Mouse (Mus musculus) kidney, embryonic 14.5 days (tissue): ENCODE measurements around the gene Rin3. TPM values are rescaled to one million over a fixed set of nuclear protein-coding genes. Genes with fewer than 3 reads are reported as not detected.

ENCODE experiments used
- ATAC-seq: fragments of 200-750 bp; cut with Nextera tagmentation; 2 replicates; pipeline ENCODE4 v1.8.0; 2017; ENCODE audit warnings: moderate number of reproducible peaks, mild to moderate bottlenecking, moderate TSS enrichment, moderate library complexity; ENCODE audit not compliant: low FRiP score, low TSS enrichment
- H3K27ac ChIP-seq: fragments of 300-500 bp; sonication (generic); 2 replicates; pipeline ENCODE4 v1.5.1; 2014; ENCODE audit warnings: low read depth, mild to moderate bottlenecking, low read length, moderate library complexity, mixed read lengths
- H3K27me3 ChIP-seq: fragments of 300-500 bp; sonication (generic); 2 replicates; pipeline ENCODE4 v1.6.1; 2014; ENCODE audit warnings: mild to moderate bottlenecking, low read length; ENCODE audit not compliant: control insufficient read depth, insufficient read depth
- H3K36me3 ChIP-seq: fragments of 300-500 bp; sonication (generic); 2 replicates; pipeline ENCODE4 v1.6.1; 2014; ENCODE audit warnings: low read length, mixed read lengths; ENCODE audit not compliant: control insufficient read depth, insufficient read depth
- H3K4me1 ChIP-seq: fragments of 300-500 bp; sonication (generic); 2 replicates; pipeline ENCODE4 v1.6.1; 2014; ENCODE audit warnings: low read length, mixed read lengths; ENCODE audit not compliant: control insufficient read depth, insufficient read depth
- H3K4me2 ChIP-seq: fragments of 300-500 bp; sonication (generic); replicated peaks from 2 replicates; pipeline ENCODE4 v1.6.1; 2014; ENCODE audit warnings: low read depth, mild to moderate bottlenecking, low read length
- H3K4me3 ChIP-seq: fragments of 300-500 bp; sonication (generic); 2 replicates; pipeline ENCODE4 v1.5.1; 2014; ENCODE audit warnings: mild to moderate bottlenecking, low read length
- H3K9ac ChIP-seq: fragments of 300-500 bp; sonication (generic); 2 replicates; pipeline ENCODE4 v1.6.1; 2014; ENCODE audit warnings: low read depth, mild to moderate bottlenecking, low read length, moderate library complexity
- H3K9me3 ChIP-seq: fragments of 300-500 bp; sonication (generic); 2 replicates; pipeline ENCODE4 v1.6.1; 2016; ENCODE audit warnings: low read length; ENCODE audit not compliant: control insufficient read depth
- WGBS: fragments of 180-500 bp; shearing (Covaris S2); extraction: QIAGEN DNeasy Blood & Tissue Kit; methylation state at CpG from one replicate; pipeline ENCODE4 v1.1.7; 2014; 5-methylcytosine and 5-hydroxymethylcytosine counted together
- polyA plus RNA-seq: library from polyadenylated mRNA; unstranded; fragments of >200 nt; fragmentation: Nextera tagmentation; extraction: Ambion mirVana; gene quantifications from 2 replicates; pipeline ENCODE4 v1.2.1, GENCODE M21; 2014

Gene Rin3
- polyA plus RNA-seq, 1 experiment from 2014 or later = 9.2 TPM

- WGBS = 84% methylated on average over 2 of the region's 2 CpGs
- no peak overlapping the region for H3K4me2 ChIP-seq
Observed at GRCm38 (mm10) chr12:102326753-102327340, 44.0 kb downstream of the Rin3 start.

GRCm38 (mm10) chr12:102327525-102327924 lies 44.7 kb downstream of the Rin3 start:
- H3K4me2 ChIP-seq = no peak overlapping the region

More at GRCm38 (mm10) chr12:102326753-102327340, 44.0 kb downstream of the Rin3 start:
- no peaks in the 10 kb centered on the region; the same call in 1 of the 2 replicates for H3K36me3 ChIP-seq
- no peaks in the 10 kb centered on the region for H3K9me3 ChIP-seq
- no peaks in the 10 kb centered on the region for H3K27me3 ChIP-seq
- 0 out of 2 replicates have a peak, but pooled peaks cover 4% of the 10 kb centered on the region for H3K4me1 ChIP-seq
- H3K4me3 ChIP-seq = no peak overlapping the region
- ATAC-seq = no peak
- no peak overlapping the region for H3K27ac ChIP-seq
- H3K9ac ChIP-seq = no peak overlapping the region

GRCm38 (mm10) chr12:102328090-102328489 lies 45.2 kb downstream of the Rin3 start:
- ATAC-seq = no peak
- Histone ChIP-seq H3K27ac (no peak overlapping the region), H3K27me3 (no peaks in the 10 kb centered on the region), H3K4me2 (no peak overlapping the region), H3K9me3 (no peaks in the 10 kb centered on the region), H3K4me1 (0 out of 2 replicates have a peak, but pooled peaks cover 4% of the 10 kb centered on the region), H3K9ac (no peak overlapping the region), H3K4me3 (no peak overlapping the region), H3K36me3 (no peaks in the 10 kb centered on the region; the same call in 1 of the 2 replicates)
- 83% methylated on average over 4 of the region's 4 CpGs for WGBS

More at GRCm38 (mm10) chr12:102327525-102327924, 44.7 kb downstream of the Rin3 start:
- Histone ChIP-seq H3K27ac (no peak overlapping the region), H3K9me3 (no peaks in the 10 kb centered on the region), H3K9ac (no peak overlapping the region), H3K36me3 (no peaks in the 10 kb centered on the region; the same call in 1 of the 2 replicates), H3K27me3 (no peaks in the 10 kb centered on the region), H3K4me1 (0 out of 2 replicates have a peak, but pooled peaks cover 4% of the 10 kb centered on the region), H3K4me3 (no peak overlapping the region)
- WGBS = 87% methylated on average over 4 of the region's 4 CpGs
- no peak for ATAC-seq

- Histone ChIP-seq H3K4me3 (no peak overlapping the region), H3K36me3 (no peaks in the 10 kb centered on the region; the same call in 1 of the 2 replicates), H3K4me2 (no peak overlapping the region), H3K9ac (no peak overlapping the region), H3K27ac (no peak overlapping the region), H3K9me3 (no peaks in the 10 kb centered on the region), H3K4me1 (no peaks in the 10 kb centered on the region), H3K27me3 (no peaks in the 10 kb centered on the region)
- 94% methylated on average over 4 of the region's 4 CpGs for WGBS
- no peak for ATAC-seq
Observed at GRCm38 (mm10) chr12:102330188-102330587, 47.3 kb downstream of the Rin3 start.

- Histone ChIP-seq H3K4me1 (no peaks in the 10 kb centered on the region), H3K9ac (no peak overlapping the region), H3K4me3 (no peak overlapping the region), H3K27ac (no peak overlapping the region), H3K27me3 (no peaks in the 10 kb centered on the region), H3K4me2 (no peak overlapping the region), H3K9me3 (no peaks in the 10 kb centered on the region), H3K36me3 (no peaks in the 10 kb centered on the region; the same call in 1 of the 2 replicates)
- no peak for ATAC-seq
Observed at GRCm38 (mm10) chr12:102330731-102331130, 47.9 kb downstream of the Rin3 start.

- H3K27ac ChIP-seq = no peak overlapping the region
- no peak overlapping the region for H3K9ac ChIP-seq
- H3K4me3 ChIP-seq = no peak overlapping the region
- H3K36me3 ChIP-seq = no peaks in the 10 kb centered on the region
- no peak for ATAC-seq
- H3K4me1 ChIP-seq = no peaks in the 10 kb centered on the region
- H3K4me2 ChIP-seq = no peak overlapping the region
- 100% methylated on average over 2 of the region's 2 CpGs for WGBS
- no peaks in the 10 kb centered on the region for H3K9me3 ChIP-seq
- H3K27me3 ChIP-seq = no peaks in the 10 kb centered on the region
Observed at GRCm38 (mm10) chr12:102333101-102333500, 50.3 kb downstream of the Rin3 start.

- H3K27ac ChIP-seq = no peak overlapping the region
- H3K4me2 ChIP-seq = no peak overlapping the region
- no peak for ATAC-seq
- WGBS = 63% methylated on average over 2 of the region's 2 CpGs
- no peak overlapping the region for H3K4me3 ChIP-seq
- H3K9ac ChIP-seq = no peak overlapping the region
- H3K27me3 ChIP-seq = no peaks in the 10 kb centered on the region
- H3K36me3 ChIP-seq = peaks cover 2% of the 10 kb centered on the region; the same call in 1 of the 2 replicates
- no peaks in the 10 kb centered on the region for H3K9me3 ChIP-seq
- no peaks in the 10 kb centered on the region for H3K4me1 ChIP-seq
Observed at GRCm38 (mm10) chr12:102339085-102339484, 56.2 kb downstream of the Rin3 start.

- WGBS = 92% methylated on average over 6 of the region's 6 CpGs
Observed at GRCm38 (mm10) chr12:102340471-102340870, 57.6 kb downstream of the Rin3 start.

GRCm38 (mm10) chr12:102342147-102342546 lies 59.3 kb downstream of the Rin3 start:
- no peak overlapping the region for H3K9ac ChIP-seq
- H3K27ac ChIP-seq = no peak overlapping the region
- 47% methylated on average over 2 of the region's 2 CpGs for WGBS
- H3K27me3 ChIP-seq = no peaks in the 10 kb centered on the region
- no peak overlapping the region for H3K4me2 ChIP-seq
- no peaks in the 10 kb centered on the region for H3K4me1 ChIP-seq
- ATAC-seq = no peak
- peaks cover 2% of the 10 kb centered on the region; the same call in 1 of the 2 replicates for H3K36me3 ChIP-seq
- H3K4me3 ChIP-seq = no peak overlapping the region
- no peaks in the 10 kb centered on the region for H3K9me3 ChIP-seq

More at GRCm38 (mm10) chr12:102340471-102340870, 57.6 kb downstream of the Rin3 start:
- Histone ChIP-seq H3K4me1 (no peaks in the 10 kb centered on the region), H3K4me2 (no peak overlapping the region), H3K4me3 (no peak overlapping the region), H3K27ac (no peak overlapping the region), H3K36me3 (peaks cover 2% of the 10 kb centered on the region; the same call in 1 of the 2 replicates), H3K9me3 (no peaks in the 10 kb centered on the region), H3K9ac (no peak overlapping the region), H3K27me3 (no peaks in the 10 kb centered on the region)
- ATAC-seq = no peak
